Mouse (Mus musculus) cerebellum, adult 2 months (tissue): Measurements from ENCODE around the gene Gjc1. TPM values are rescaled to one million over a fixed set of nuclear protein-coding genes. Genes with fewer than 3 reads are reported as not detected.

Experiments used
- DNase-seq, 2 experiments: peaks; one replicate each; pipeline ENCODE4 v3.0.0; 2021
- H3K27ac ChIP-seq: fragments of 200-500 bp; 2 replicates; pipeline ENCODE4 v1.5.1; 2012; ENCODE audit warnings: low read length, control low read depth, inconsistent platforms; ENCODE audit not compliant: insufficient read depth
- H3K27me3 ChIP-seq: fragments of 200-500 bp; 2 replicates; pipeline ENCODE4 v1.6.1; 2012; ENCODE audit warnings: inconsistent platforms, mild to moderate bottlenecking, low read length, moderate library complexity; ENCODE audit not compliant: control insufficient read depth, insufficient read depth
- H3K4me1 ChIP-seq: fragments of 200-500 bp; 2 replicates; pipeline ENCODE4 v1.6.1; 2011; ENCODE audit warnings: low read length; ENCODE audit not compliant: control insufficient read depth, insufficient read depth
- H3K4me3 ChIP-seq: fragments of 200-500 bp; replicated peaks from 2 replicates; pipeline ENCODE3; 2011; ENCODE audit warnings: mild to moderate bottlenecking, low read depth, low read length, control low read depth; ENCODE audit not compliant: insufficient read depth
- CTCF ChIP-seq: fragments of 200-500 bp; IDR thresholded peaks from 2 replicates; pipeline ENCODE4 v1.5.1; 2011; ENCODE audit warnings: low read depth, mild to moderate bottlenecking, control low read depth, low read length, moderate library complexity, borderline replicate concordance; ENCODE audit not compliant: insufficient read depth
- POLR2A ChIP-seq: fragments of 200-500 bp; IDR thresholded peaks from 2 replicates; pipeline ENCODE4 v1.6.1; 2011; ENCODE audit warnings: low read length, control low read depth, borderline replicate concordance; ENCODE audit not compliant: insufficient read depth
- WGBS: fragments of 180-500 bp; shearing (Covaris S2); methylation state at CpG from one replicate; pipeline ENCODE4 v1.1.7; 2018; 5-methylcytosine and 5-hydroxymethylcytosine counted together
- polyA plus RNA-seq: library from polyadenylated mRNA; depleted of rRNA; stranded (reverse); fragments of >200 nt; gene quantifications from 2 replicates; pipeline ENCODE4 v1.2.3, GENCODE M21; 2012

Gjc1 gene
- polyA plus RNA-seq, 1 experiment: 6.4 TPM

DNA sequence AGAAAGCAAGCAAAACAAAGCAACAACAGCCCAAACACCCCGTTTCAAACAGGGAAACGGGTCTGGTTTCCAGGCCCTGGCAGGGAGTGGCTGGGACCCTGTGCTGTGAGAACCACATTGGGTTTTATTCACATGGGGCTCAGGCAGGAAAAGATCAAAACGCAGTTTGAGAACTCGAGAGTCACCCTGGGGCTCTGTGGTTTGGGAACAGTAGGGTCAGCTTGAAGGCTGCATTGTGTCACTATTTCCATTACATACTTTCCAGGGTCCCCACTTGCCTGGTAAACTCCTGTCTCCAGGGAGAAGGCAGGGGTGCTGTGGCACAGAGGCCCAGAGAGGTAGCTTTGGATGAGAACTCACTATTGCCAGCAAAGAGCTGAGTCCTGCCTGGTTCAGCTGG is 7.6 kb upstream of the Gjc1 start:
- no peaks in the 10 kb centered on the region for H3K27me3 ChIP-seq
- TF ChIP-seq POLR2A (no peak), CTCF (no peak)
- no peak overlapping the region for H3K27ac ChIP-seq
- no peak overlapping the region for H3K4me3 ChIP-seq
- 76% methylated on average over 4 of the region's 4 CpGs for WGBS
- no peaks in the 10 kb centered on the region for H3K4me1 ChIP-seq
- no peak for DNase-seq

DNA sequence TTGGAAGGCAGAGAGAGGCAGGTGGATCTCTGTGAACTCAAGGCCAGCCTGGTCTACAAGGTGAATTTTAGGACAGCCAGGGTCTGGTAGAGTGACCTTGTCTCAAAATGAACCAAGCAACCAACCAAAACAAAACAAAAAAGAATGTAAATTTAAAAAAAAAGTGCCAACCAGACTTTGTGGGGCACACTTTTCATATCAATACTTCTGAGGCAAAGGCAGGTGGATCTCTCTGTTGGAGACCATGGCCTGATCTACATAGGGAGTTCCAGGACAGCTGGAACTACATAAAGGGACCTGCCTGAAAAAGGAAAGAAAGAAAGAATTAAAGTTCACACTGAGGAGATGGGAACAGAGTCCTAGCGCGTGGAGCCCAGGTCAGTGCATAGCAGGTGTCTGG is 7.0 kb upstream of the Gjc1 start:
- no peak overlapping the region for H3K4me3 ChIP-seq
- no peak overlapping the region for H3K27ac ChIP-seq
- no peaks in the 10 kb centered on the region for H3K27me3 ChIP-seq
- DNase-seq: no peak
- TF ChIP-seq CTCF (no peak), POLR2A (no peak)
- 79% methylated on average over 2 of the region's 2 CpGs for WGBS
- H3K4me1 ChIP-seq: no peaks in the 10 kb centered on the region

DNA sequence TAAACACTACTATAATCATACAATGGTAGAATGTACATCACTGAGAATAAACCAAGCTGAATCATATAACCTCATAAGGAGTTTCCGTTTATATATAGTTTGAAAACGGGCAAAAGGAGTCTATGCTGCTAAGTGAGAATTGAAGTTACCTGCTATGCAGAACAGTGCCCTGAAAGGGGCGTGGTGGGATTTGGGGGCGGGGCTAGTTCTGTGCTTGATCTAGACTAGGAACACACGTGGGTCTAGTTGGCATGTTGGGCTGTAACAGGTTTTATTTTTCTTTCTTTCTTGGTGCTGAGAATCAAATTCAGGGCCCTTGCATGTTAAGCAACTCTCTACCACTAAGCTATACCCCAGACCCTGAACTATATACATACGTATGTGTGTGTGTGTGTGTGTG is 1.7 kb upstream of the Gjc1 start:
- 69% methylated on average over 6 of the region's 6 CpGs for WGBS
- Histone ChIP-seq H3K27me3 (peaks cover 3% of the 10 kb centered on the region; the same call in 1 of the 2 replicates), H3K4me3 (no peak overlapping the region), H3K27ac (no peak overlapping the region), H3K4me1 (no peaks in the 10 kb centered on the region)
- no peak for DNase-seq
- TF ChIP-seq POLR2A (no peak), CTCF (no peak)

DNA sequence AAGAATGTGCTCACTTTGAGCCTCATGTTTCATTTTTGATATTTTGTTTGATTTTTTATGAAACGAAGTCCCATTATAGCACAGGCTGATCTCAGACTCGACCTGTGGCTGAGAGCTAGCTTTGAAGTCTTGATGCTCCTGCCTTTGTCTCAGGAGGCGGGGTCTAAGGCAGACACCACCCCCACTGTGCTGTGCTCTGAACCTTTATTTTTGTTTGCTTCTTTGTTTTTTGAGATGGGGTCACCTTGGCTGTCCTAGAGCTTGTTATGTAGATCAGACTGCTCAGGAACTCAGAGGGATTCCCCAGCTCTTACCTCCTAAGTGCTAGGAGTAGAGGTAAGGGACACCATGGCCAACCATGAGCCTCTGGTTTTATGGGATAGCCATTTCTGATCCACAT is 932 bp upstream of the Gjc1 start:
- TF ChIP-seq CTCF: no peak
- TF ChIP-seq POLR2A: no peak
- Histone ChIP-seq H3K27me3 (peaks cover 3% of the 10 kb centered on the region; the same call in 1 of the 2 replicates), H3K27ac (no peak overlapping the region), H3K4me1 (no peaks in the 10 kb centered on the region), H3K4me3 (no peak overlapping the region)
- no peak for DNase-seq
- 49% methylated on average over 3 of the region's 3 CpGs for WGBS

DNA sequence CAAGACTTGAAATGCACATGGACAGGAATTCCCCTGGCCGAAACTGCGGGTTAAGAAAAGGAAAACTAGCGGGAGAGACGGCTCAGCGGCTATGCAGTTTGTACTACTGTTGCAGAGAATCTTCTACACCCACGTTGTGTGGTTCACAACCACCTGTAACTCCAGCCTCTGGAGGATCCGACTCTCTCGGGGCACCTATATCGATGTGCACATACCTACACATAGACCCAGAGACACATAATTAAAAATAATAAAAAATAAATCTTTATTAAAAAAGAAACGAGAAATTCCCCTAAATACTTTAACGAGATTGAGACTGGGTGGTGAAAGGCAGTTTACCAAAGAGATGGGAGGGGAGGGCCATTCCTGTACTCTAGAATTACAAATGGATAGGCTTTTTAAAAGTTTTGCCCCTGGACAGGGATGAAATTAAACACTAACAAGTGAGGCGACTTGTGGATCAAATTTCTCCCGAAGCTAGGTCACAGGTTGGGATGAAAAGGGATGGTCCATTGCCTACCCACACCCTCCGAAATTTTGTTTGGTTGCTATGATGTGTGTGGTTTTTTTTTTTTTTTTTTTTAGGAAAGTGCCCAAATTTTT is 384 bp upstream of the Gjc1 start:
- Histone ChIP-seq H3K4me1 (no peaks in the 10 kb centered on the region), H3K27me3 (peaks cover 3% of the 10 kb centered on the region; the same call in 1 of the 2 replicates), H3K27ac (no peak overlapping the region), H3K4me3 (peak overlapping the region; percentile 60)
- DNase-seq: no peak
- 16% methylated on average over 14 of the region's 14 CpGs for WGBS
- TF ChIP-seq POLR2A (no peak), CTCF (no peak)

DNA sequence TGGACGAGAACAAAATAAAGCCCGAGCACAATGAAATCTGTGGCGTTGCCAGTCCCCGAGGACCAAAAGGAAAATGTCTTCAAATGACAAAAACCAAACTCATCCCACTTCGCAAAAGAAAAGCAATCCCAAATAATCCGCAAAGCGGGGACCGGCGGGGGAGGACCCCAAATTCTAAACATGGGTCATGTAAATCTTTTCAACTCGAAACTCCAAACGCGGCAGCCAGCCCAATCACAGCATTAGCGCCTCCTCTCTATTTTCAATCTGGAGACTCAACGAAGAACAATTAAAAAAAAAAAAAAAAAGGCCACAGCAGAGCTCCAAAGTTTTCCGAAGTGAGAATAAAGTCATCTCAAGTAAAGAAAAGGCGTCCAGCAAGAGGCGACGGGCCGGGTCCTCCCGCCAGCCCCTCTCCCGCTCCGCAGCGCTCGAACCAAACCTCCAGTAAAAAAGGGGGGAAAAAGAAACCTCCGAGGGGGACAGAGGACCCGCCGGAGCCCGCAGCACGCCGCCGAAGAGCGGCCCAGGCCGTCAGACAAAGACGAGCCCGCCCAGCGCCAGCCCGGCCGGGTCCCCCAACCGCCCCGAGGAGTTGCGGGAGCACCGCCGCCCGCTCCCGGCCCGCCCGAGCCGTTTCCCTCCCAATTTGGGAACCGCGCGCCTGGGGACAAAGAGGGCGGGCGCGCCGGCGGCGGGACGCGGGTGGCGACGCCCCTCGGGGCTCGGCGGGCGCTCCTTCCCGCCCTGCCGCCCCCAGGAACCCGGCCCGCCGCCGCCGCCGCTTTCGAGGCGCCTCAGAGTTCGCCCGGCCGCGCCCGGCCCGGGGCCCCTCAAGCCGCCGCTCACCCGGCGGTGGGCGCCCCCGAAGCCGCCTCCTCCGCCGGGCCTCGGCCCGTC is 1.1 kb downstream of the Gjc1 start:
- H3K27me3 ChIP-seq: peaks cover 3% of the 10 kb centered on the region; the same call in 1 of the 2 replicates
- WGBS: 3% methylated on average over 67 of the region's 92 CpGs
- no peak overlapping the region for H3K27ac ChIP-seq
- peak; percentile 15 to 27 for DNase-seq
- H3K4me1 ChIP-seq: no peaks in the 10 kb centered on the region
- peak overlapping the region; percentile 60 for H3K4me3 ChIP-seq
- TF ChIP-seq CTCF (no peak), POLR2A (no peak)

DNA sequence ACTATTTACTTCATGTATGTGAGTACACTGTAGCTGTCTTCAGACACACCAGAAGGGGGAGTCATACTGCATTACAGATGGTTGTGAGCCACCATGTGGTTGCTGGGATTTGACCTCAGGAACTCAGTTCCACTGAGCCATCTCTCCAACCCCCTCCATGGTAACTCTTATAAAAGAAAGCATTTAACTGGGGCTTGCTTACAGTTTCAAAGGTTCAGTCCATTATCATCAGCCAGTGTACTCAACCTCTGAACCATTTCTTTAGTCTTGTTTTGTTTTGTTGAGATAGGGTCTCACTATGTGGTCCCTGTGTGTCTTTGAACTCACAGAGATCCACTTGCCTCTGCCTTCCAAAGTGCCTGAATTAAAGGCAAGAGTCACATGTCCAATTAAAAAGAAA is 4.6 kb downstream of the Gjc1 start:
- H3K27me3 ChIP-seq: peaks cover 3% of the 10 kb centered on the region; the same call in 1 of the 2 replicates
- no peak overlapping the region for H3K4me3 ChIP-seq
- no peak for TF ChIP-seq CTCF
- no peak for TF ChIP-seq POLR2A
- no peak for DNase-seq
- H3K27ac ChIP-seq: no peak overlapping the region
- H3K4me1 ChIP-seq: no peaks in the 10 kb centered on the region

DNA sequence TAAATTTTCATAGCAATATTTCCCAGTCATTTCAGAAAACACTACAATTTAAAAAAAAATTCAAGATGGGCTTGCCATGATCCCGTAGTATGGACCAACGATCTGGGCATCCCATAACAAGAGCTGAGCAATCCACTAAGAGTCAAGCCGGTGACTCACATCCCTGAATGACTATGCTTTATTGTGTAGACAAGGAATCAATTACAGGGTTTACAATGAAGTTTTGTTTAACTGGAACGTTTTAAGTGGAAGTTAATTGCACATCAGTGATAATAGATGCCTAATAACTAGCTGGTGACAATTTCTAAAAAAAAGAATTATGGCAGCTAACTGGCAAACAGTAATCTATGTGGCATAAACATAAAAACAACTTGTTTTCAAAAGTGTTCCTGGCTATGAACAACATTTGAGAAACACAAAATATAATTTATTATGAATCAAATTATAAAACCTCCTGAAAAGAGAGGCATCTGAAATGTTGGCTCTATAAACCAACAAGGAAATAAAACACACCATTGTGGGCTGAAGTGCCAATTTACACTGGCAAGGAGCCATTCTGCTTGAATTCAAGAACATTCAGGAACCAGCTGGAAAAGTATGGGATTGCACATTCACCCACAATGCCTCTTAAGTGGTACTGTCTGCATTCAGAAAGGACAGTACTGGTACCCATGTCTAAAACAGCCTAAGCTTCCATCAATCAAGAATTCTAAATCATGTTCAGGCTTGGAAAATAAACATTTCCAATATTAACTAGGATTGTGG is 8.6 kb downstream of the Gjc1 start:
- Histone ChIP-seq H3K27ac (no peak overlapping the region), H3K4me3 (no peak overlapping the region), H3K27me3 (no peaks in the 10 kb centered on the region), H3K4me1 (no peaks in the 10 kb centered on the region)
- no peak for TF ChIP-seq POLR2A
- TF ChIP-seq CTCF: no peak
- 64% methylated on average over 4 of the region's 4 CpGs for WGBS
- no peak for DNase-seq
